Mouse (Mus musculus) ES-CJ7 (cell line): Measurements from ENCODE around the gene Lor.

Experiments
- DNase-seq: peaks from one replicate; pipeline ENCODE4 v3.0.0; 2011; ENCODE audit warnings: low read depth, low spot score

The Lor gene

DNA sequence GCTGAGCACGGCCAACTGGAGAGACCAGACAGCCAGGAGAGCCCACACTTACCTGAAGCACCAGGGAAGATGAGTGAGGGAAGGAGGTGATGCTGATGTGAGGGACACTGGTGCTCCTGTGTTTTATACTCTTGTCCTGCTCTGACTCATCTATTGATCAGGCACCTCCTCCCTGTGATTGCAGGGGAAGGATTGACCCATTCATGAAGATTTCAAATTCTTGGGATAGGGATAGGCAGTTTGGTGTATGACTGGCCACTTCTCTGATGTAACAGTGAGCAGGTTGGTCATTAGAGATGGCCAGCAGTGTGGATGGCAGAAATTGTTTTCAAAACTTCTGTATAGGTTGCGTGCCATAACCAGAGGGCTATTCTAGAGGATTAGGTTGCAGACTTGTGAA lies at the start of gene Lor:
Gene Lor, minus strand, starts transcription at position 101 of the 400 bp plus-strand sequence.
- DNase-seq = no peak

- no peak for DNase-seq
These were observed 40.9 kb upstream of the Lor start, which contains the start of gene Prr9 for GRCm38 (mm10) chr3:92123847-92124246. Gene Prr9 (minus strand): TSS chr3:92123947.

GRCm38 (mm10) chr3:92120902-92121301 lies 38.0 kb upstream of the Lor start:
- DNase-seq = no peak

DNA sequence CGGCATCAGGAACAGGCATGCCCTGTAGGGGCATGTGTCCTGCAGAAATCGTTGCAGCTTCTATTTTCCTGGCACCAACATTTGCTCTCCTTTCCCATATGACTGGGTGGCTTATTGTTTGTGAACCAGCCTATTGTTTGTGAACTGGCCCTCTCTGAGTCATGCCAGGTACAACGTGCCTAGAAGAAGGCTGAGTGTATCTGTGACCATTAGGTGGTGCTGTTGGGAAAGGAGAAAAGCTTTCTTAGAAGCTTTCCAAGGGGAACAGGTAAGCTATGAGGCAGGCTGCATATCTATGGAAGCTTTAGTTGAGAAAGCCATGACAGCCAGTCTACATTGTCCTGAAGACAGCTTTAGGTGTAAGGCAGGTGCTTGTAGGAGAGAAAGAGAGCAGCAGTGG lies 35.0 kb upstream of the Lor start:
- peak; percentile 69 for DNase-seq

DNA sequence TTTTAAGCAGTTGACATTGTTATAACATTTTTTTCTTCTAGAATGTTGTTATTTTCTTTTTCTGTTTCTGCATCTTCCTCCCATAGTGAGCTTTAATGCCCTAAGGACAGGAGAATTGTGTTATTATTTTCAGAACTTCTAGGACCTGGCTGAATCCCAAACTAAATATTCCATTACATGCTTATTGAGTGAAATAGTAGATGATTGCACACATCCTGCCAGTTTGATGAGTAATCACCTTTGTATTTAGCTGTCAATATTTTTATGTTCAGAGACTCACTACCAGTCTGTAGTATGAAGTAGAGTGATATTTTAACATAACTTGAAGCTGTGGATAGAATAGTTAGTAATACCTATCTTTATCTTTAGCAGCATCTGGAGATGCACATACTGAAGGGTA lies 28.6 kb upstream of the Lor start:
- no peak for DNase-seq

GRCm38 (mm10) chr3:92110790-92111189 lies 27.8 kb upstream of the Lor start:
- DNase-seq = no peak

GRCm38 (mm10) chr3:92106582-92106981 lies 23.6 kb upstream of the Lor start:
- DNase-seq = peak; percentile 63

- peak; percentile 38 for DNase-seq
These were observed 1.5 kb downstream of the Lor start for GRCm38 (mm10) chr3:92081285-92081931.

- DNase-seq = peak; percentile 43
These were observed 2.3 kb downstream of the Lor start for GRCm38 (mm10) chr3:92080462-92081284.

GRCm38 (mm10) chr3:92050382-92051054 lies 32.4 kb downstream of the Lor start:
- DNase-seq = peak; percentile 26

GRCm38 (mm10) chr3:92033892-92034291 lies 49.0 kb downstream of the Lor start:
- peak; percentile 25 for DNase-seq

GRCm38 (mm10) chr3:92033203-92033602 lies 49.7 kb downstream of the Lor start:
- DNase-seq = peak; percentile 37
